8 mouse cellular contexts compared by ENCODE assay signal in the genomic region with DNA sequence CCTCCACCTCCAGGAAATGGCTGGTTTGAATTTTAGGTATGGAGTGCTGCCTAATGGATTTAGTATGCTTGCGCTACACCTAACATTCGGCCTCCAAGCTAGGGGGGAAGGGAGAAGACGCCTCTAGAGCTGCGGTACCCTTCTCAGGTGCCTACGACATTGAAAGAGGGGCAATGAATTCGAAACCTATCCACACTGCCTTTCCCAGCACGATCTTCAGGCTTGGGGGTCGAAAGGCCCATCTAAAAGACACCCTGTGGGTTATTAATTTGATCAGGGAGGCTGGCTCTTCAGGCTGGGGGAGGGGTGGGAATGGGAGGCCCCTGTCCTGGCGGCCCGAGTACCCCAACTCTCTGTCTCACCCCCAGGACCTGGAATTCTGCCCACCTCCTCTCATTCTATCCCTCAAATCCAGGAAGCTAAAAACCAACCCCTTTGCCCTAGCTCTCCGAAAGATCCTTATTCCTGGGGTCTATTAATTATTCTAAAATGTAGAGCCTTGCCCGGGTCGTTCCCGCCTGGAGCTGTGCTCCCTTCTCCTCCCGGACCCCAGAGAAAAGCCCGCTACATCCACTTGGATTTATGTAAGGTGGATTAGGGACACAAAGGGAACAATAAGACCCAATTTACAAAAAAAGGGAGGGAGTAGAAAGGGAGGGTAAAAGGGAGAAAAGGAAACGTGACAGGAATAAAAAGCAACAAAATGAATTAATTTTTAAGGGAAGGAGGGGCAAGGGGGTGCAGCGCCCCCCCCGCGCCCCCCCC. TPM values are rescaled to one million over a fixed set of nuclear protein-coding genes. Genes with fewer than 3 reads are reported as not detected.
DNase-seq lines count a peak whose midpoint lies in the region; ATAC-seq and TF ChIP-seq lines count a peak whose summit lies in the region.

No protein-coding gene starts in this region.

- H3K9ac ChIP-seq in liver, embryonic 11.5 days (ENCODE audit: low read depth, low read length): 0 out of 2 replicates have a peak overlapping the region, but pooled peaks have one; percentile 13
- peak overlapping the region; percentile 81 for H3K9ac ChIP-seq in embryonic facial prominence, embryonic 14.5 days (ENCODE audit: low read depth, low read length)
- 0 out of 2 replicates have a peak overlapping the region, but pooled peaks have one; percentile 22 for H3K9ac ChIP-seq in intestine, postnatal 0 days (ENCODE audit: low read depth, low read length)
- H3K9ac ChIP-seq in neural tube, embryonic 13.5 days: peak overlapping the region; percentile 80

- peaks cover 37% of the 10 kb centered on the region for H3K27me3 ChIP-seq in liver, embryonic 11.5 days (replicated peaks; ENCODE audit: control insufficient read depth, insufficient read depth, low read length)
- no peaks in the 10 kb centered on the region for H3K27me3 ChIP-seq in embryonic facial prominence, embryonic 14.5 days (replicated peaks; ENCODE audit: control insufficient read depth, insufficient read depth, low read length)
- peaks cover 3% of the 10 kb centered on the region; the same call in 1 of the 2 replicates for H3K27me3 ChIP-seq in intestine, postnatal 0 days (replicated peaks; ENCODE audit: control insufficient read depth, insufficient read depth, low read length)
- H3K27me3 ChIP-seq in neural tube, embryonic 13.5 days: peaks cover 3% of the 10 kb centered on the region; the same call in 1 of the 2 replicates
- H3K27me3 ChIP-seq in cerebellum, adult 2 months (ENCODE audit: control insufficient read depth, insufficient read depth, low read length): no peaks in the 10 kb centered on the region; the same call in 1 of the 2 replicates

- no peak for ATAC-seq in liver, embryonic 11.5 days (replicated peaks; ENCODE audit: low FRiP score)
- ATAC-seq in embryonic facial prominence, embryonic 14.5 days (ENCODE audit: low read depth): no peak
- no peak for ATAC-seq in intestine, postnatal 0 days
- ATAC-seq in neural tube, embryonic 13.5 days (ENCODE audit: low read depth): no peak

- no peak for TF ChIP-seq POLR2A in cerebellum, adult 2 months (IDR thresholded peaks at IDR 0.05; ENCODE audit: borderline replicate concordance, insufficient read depth, low read length)

- no peak overlapping the region for H3K27ac ChIP-seq in liver, embryonic 11.5 days (ENCODE audit: low read depth, low read length)
- peak overlapping the region; percentile 89 for H3K27ac ChIP-seq in embryonic facial prominence, embryonic 14.5 days (replicated peaks; ENCODE audit: low read depth, low read length)
- no peak overlapping the region for H3K27ac ChIP-seq in intestine, postnatal 0 days (ENCODE audit: low read depth, low read length)
- peak overlapping the region; percentile 90 for H3K27ac ChIP-seq in neural tube, embryonic 13.5 days (replicated peaks)
- no peak overlapping the region for H3K27ac ChIP-seq in cerebellum, adult 2 months (ENCODE audit: insufficient read depth, low read length)

- DNase-seq in liver, embryonic 11.5 days (ENCODE audit: low spot score): no peak
- DNase-seq in liver: no peak
- peak; percentile 64 for DNase-seq in embryonic facial prominence, embryonic 14.5 days (ENCODE audit: low spot score)
- DNase-seq in thymus, postnatal 36 days: no peak
- no peak for DNase-seq in spleen, postnatal 10 days (ENCODE audit: low spot score in 2 of 2)
- no peak for DNase-seq in cerebellum, adult 2 months

- no peaks in the 10 kb centered on the region for H3K36me3 ChIP-seq in liver, embryonic 11.5 days (ENCODE audit: control insufficient read depth, insufficient read depth, low read length)
- H3K36me3 ChIP-seq in embryonic facial prominence, embryonic 14.5 days (ENCODE audit: control insufficient read depth, insufficient read depth, low read length): peaks cover 11% of the 10 kb centered on the region; the same call in 1 of the 2 replicates
- H3K36me3 ChIP-seq in intestine, postnatal 0 days (ENCODE audit: control insufficient read depth, insufficient read depth): no peaks in the 10 kb centered on the region
- no peaks in the 10 kb centered on the region for H3K36me3 ChIP-seq in neural tube, embryonic 13.5 days

- no peaks in the 10 kb centered on the region for H3K9me3 ChIP-seq in liver, embryonic 11.5 days (ENCODE audit: control insufficient read depth, low read length)
- H3K9me3 ChIP-seq in embryonic facial prominence, embryonic 14.5 days (ENCODE audit: control insufficient read depth, low read length): no peaks in the 10 kb centered on the region
- no peaks in the 10 kb centered on the region for H3K9me3 ChIP-seq in intestine, postnatal 0 days (ENCODE audit: control insufficient read depth)
- H3K9me3 ChIP-seq in neural tube, embryonic 13.5 days: no peaks in the 10 kb centered on the region

- H3K4me2 ChIP-seq in liver, embryonic 11.5 days: peak overlapping the region; percentile 89
- peak overlapping the region; percentile 91 for H3K4me2 ChIP-seq in embryonic facial prominence, embryonic 14.5 days (ENCODE audit: low read depth, low read length)
- H3K4me2 ChIP-seq in intestine, postnatal 0 days (replicated peaks; ENCODE audit: low read depth): peak overlapping the region; percentile 96
- H3K4me2 ChIP-seq in neural tube, embryonic 13.5 days: peak overlapping the region; percentile 90

- peak overlapping the region; percentile 62 for H3K4me3 ChIP-seq in liver, embryonic 11.5 days (ENCODE audit: low read depth, low read length)
- H3K4me3 ChIP-seq in embryonic facial prominence, embryonic 14.5 days (ENCODE audit: low read depth, low read length): peak overlapping the region; percentile 69
- H3K4me3 ChIP-seq in intestine, postnatal 0 days (ENCODE audit: low read depth, low read length): peak overlapping the region; percentile 69
- peak overlapping the region; percentile 66 for H3K4me3 ChIP-seq in neural tube, embryonic 13.5 days
- no peak overlapping the region for H3K4me3 ChIP-seq in cerebellum, adult 2 months (replicated peaks; ENCODE audit: insufficient read depth, low read depth, low read length)

- H3K4me1 ChIP-seq in liver, embryonic 11.5 days (replicated peaks; ENCODE audit: control insufficient read depth, insufficient read depth, low read length): peaks cover 2% of the 10 kb centered on the region; the same call in 1 of the 2 replicates
- H3K4me1 ChIP-seq in embryonic facial prominence, embryonic 14.5 days (ENCODE audit: control insufficient read depth, insufficient read depth, low read length): peaks cover 26% of the 10 kb centered on the region
- H3K4me1 ChIP-seq in intestine, postnatal 0 days (replicated peaks; ENCODE audit: control insufficient read depth, insufficient read depth, low read length): 0 out of 2 replicates have a peak, but pooled peaks cover 6% of the 10 kb centered on the region
- H3K4me1 ChIP-seq in neural tube, embryonic 13.5 days (replicated peaks): peaks cover 61% of the 10 kb centered on the region
- no peaks in the 10 kb centered on the region for H3K4me1 ChIP-seq in cerebellum, adult 2 months (ENCODE audit: control insufficient read depth, insufficient read depth, low read length)

- no peak for TF ChIP-seq CTCF in intestine, postnatal 0 days (IDR thresholded peaks at IDR 0.05; ENCODE audit: low read depth)
- no peak for TF ChIP-seq CTCF in cerebellum, adult 2 months (IDR thresholded peaks at IDR 0.05; ENCODE audit: borderline replicate concordance, insufficient read depth, low read depth, low read length)

- 17% methylated on average over 20 of the region's 20 CpGs for WGBS in liver, embryonic 11.5 days
- 3% methylated on average over 18 of the region's 20 CpGs for WGBS in embryonic facial prominence, embryonic 14.5 days
- WGBS in intestine, postnatal 0 days: 21% methylated on average over 20 of the region's 20 CpGs
- WGBS in neural tube, embryonic 13.5 days: 2% methylated on average over 20 of the region's 20 CpGs
- WGBS in cerebellum, adult 2 months: 43% methylated on average over 20 of the region's 20 CpGs

RNA-seq across cellular contexts. Expression of a gene that starts 2.3 kb away (rescaled TPM):
- 5.6 and 6.8 TPM in 2 replicates for polyA plus RNA-seq in liver, embryonic 11.5 days (2014; fragmentation: Nextera tagmentation; extraction: Ambion mirVana)
- 23.2 and 36.2 TPM in 2 replicates for polyA plus RNA-seq in embryonic facial prominence, embryonic 14.5 days (2014; fragmentation: Nextera tagmentation; extraction: Ambion mirVana)
- 1.5 and 2.1 TPM in 2 replicates for polyA plus RNA-seq in intestine, postnatal 0 days (2015; fragmentation: Nextera tagmentation; extraction: Ambion mirVana)
- 27.0 and 29.0 TPM in 2 replicates for polyA plus RNA-seq in neural tube, embryonic 13.5 days (2015; fragmentation: Nextera tagmentation; extraction: Ambion mirVana)
- 11.6 and 12.5 TPM in 2 replicates for polyA plus RNA-seq in cerebellum, adult 2 months (2012; rRNA removed)

Comparison
In these comparisons a context has a peak if more than half of its experiments do, and no peak if none do; other contexts are left out.
1. H3K27ac ChIP-seq: peak in embryonic facial prominence, embryonic 14.5 days (single experiment) and neural tube, embryonic 13.5 days (single experiment); none in liver, embryonic 11.5 days (single experiment), intestine, postnatal 0 days (single experiment) and cerebellum, adult 2 months (single experiment).
2. H3K9ac ChIP-seq: peak in every context shown above with its lines; median percentile 81 in embryonic facial prominence, embryonic 14.5 days; 80 in neural tube, embryonic 13.5 days; 22 in intestine, postnatal 0 days; 13 in liver, embryonic 11.5 days.
3. Peak in every context shown above with its lines, with median percentiles within 50 percentile points of each other: H3K4me2 ChIP-seq.